Mouse (Mus musculus) MEL (cell line): Measurements from ENCODE around the gene Atp2a2. TPM values are rescaled to one million over a fixed set of nuclear protein-coding genes. Genes with fewer than 3 reads are reported as not detected.
A peak's percentile ranks its signal among the peaks of the same experiment; 100 is the strongest.

Experiments
- DNase-seq: peaks from one replicate; pipeline ENCODE4 v3.0.0; 2011; ENCODE audit warnings: low read depth, low spot score
- H3K27ac ChIP-seq: 2 replicates; pipeline ENCODE4 v1.5.1; 2012; ENCODE audit warnings: low read depth, mild to moderate bottlenecking, control low read depth, low read length, moderate library complexity; ENCODE audit not compliant: control insufficient read depth
- H3K27me3 ChIP-seq, 2 experiments: fragments of 150-350 bp in 1 of 2; sonication (generic) in 1 of 2; 2 replicates each; pipeline ENCODE4 v1.6.1; 2012; ENCODE audit warnings: low read length in 2 of 2, mild to moderate bottlenecking in 2 of 2, improper control_type of control experiment in 1 of 2, moderate library complexity in 1 of 2; ENCODE audit not compliant: insufficient read depth in 2 of 2, control insufficient read depth in 1 of 2
- H3K36me3 ChIP-seq, 2 experiments: 2 replicates each; pipeline ENCODE4 v1.6.1; 2012 to 2014; ENCODE audit warnings: low read length in 2 of 2, improper control_type of control experiment in 1 of 2, inconsistent platforms in 1 of 2, mild to moderate bottlenecking in 1 of 2; ENCODE audit not compliant: insufficient read depth in 2 of 2, control insufficient read depth in 1 of 2
- H3K4me1 ChIP-seq, 2 experiments: fragments of 150-350 bp in 1 of 2; sonication (generic) in 1 of 2; 2 replicates each; pipeline ENCODE4 v1.6.1; 2012; ENCODE audit warnings: low read length in 2 of 2, improper control_type of control experiment in 1 of 2, mild to moderate bottlenecking in 1 of 2; ENCODE audit not compliant: insufficient read depth in 2 of 2, control insufficient read depth in 1 of 2
- H3K4me3 ChIP-seq, 2 experiments: fragments of 150-350 bp in 1 of 2; sonication (generic) in 1 of 2; 2 replicates each; pipeline ENCODE4 v1.5.1; 2012; ENCODE audit warnings: low read depth in 2 of 2, low read length in 2 of 2, mild to moderate bottlenecking in 2 of 2, moderate library complexity in 2 of 2, control low read depth in 1 of 2, improper control_type of control experiment in 1 of 2; ENCODE audit not compliant: control insufficient read depth in 1 of 2, insufficient read depth in 1 of 2
- H3K79me2 ChIP-seq: 2 replicates; pipeline ENCODE4 v1.6.1; 2012; ENCODE audit warnings: mild to moderate bottlenecking, low read length, moderate library complexity; ENCODE audit not compliant: control insufficient read depth, poor library complexity, insufficient read depth
- H3K9ac ChIP-seq: 2 replicates; pipeline ENCODE4 v1.6.1; 2012; ENCODE audit warnings: low read depth, mild to moderate bottlenecking, control low read depth, low read length, moderate library complexity; ENCODE audit not compliant: control insufficient read depth, poor library complexity, severe bottlenecking
- H3K9me3 ChIP-seq: fragments of 150-350 bp; sonication (generic); replicated peaks from 2 replicates; pipeline ENCODE4 v1.6.1; 2012; ENCODE audit warnings: mild to moderate bottlenecking, low read length, improper control_type of control experiment, moderate library complexity; ENCODE audit not compliant: insufficient read depth
- BHLHE40 ChIP-seq: IDR thresholded peaks from 2 replicates; pipeline ENCODE4 v1.6.1; 2012; ENCODE audit warnings: low read depth, mild to moderate bottlenecking, inconsistent platforms, low read length, improper control_type of control experiment, borderline replicate concordance
- CHD1 ChIP-seq: IDR thresholded peaks from 2 replicates; pipeline ENCODE4 v1.6.1; 2012; ENCODE audit warnings: low read depth, mild to moderate bottlenecking, inconsistent platforms, low read length, improper control_type of control experiment
- E2F4 ChIP-seq: IDR thresholded peaks from 2 replicates; pipeline ENCODE4 v1.6.1; 2011; ENCODE audit warnings: low read depth, low read length, improper control_type of control experiment, borderline replicate concordance
- EP300 ChIP-seq, 2 experiments: IDR thresholded peaks; 2 replicates each; pipeline ENCODE4 v1.6.1; 2011; ENCODE audit warnings: improper control_type of control experiment in 2 of 2, low read length in 2 of 2, low read depth in 1 of 2, mild to moderate bottlenecking in 1 of 2
- ETS1 ChIP-seq: IDR thresholded peaks from 2 replicates; pipeline ENCODE4 v1.6.1; 2012; ENCODE audit warnings: low read depth, mild to moderate bottlenecking, inconsistent platforms, low read length, improper control_type of control experiment, moderate library complexity
- GABPA ChIP-seq: IDR thresholded peaks from 2 replicates; pipeline ENCODE4 v1.6.1; 2012; ENCODE audit warnings: low read depth, mild to moderate bottlenecking, inconsistent platforms, low read length, improper control_type of control experiment, moderate library complexity
- GATA1 ChIP-seq: IDR thresholded peaks from 2 replicates; pipeline ENCODE4 v1.6.1; 2011; ENCODE audit warnings: low read depth, low read length, improper control_type of control experiment
- HCFC1 ChIP-seq: IDR thresholded peaks from 2 replicates; pipeline ENCODE4 v1.6.1; 2012; ENCODE audit warnings: low read depth, mild to moderate bottlenecking, inconsistent platforms, low read length, improper control_type of control experiment, moderate library complexity
- KAT2A ChIP-seq: conservative IDR thresholded peaks from 2 replicates; pipeline ENCODE4 v1.6.1; 2012; ENCODE audit warnings: low read depth, low read length, improper control_type of control experiment, inconsistent platforms
- MAZ ChIP-seq: IDR thresholded peaks from 2 replicates; pipeline ENCODE4 v1.6.1; 2012; ENCODE audit warnings: low read depth, mild to moderate bottlenecking, inconsistent platforms, low read length, improper control_type of control experiment
- MXI1 ChIP-seq: IDR thresholded peaks from 2 replicates; pipeline ENCODE4 v1.6.1; 2011; ENCODE audit warnings: mild to moderate bottlenecking, low read depth, low read length, improper control_type of control experiment
- NELFE ChIP-seq: IDR thresholded peaks from 2 replicates; pipeline ENCODE4 v1.6.1; 2011; ENCODE audit warnings: low read depth, low read length, improper control_type of control experiment
- NRF1 ChIP-seq: IDR thresholded peaks from 2 replicates; pipeline ENCODE4 v1.6.1; 2014; ENCODE audit warnings: low read depth, mild to moderate bottlenecking, inconsistent platforms, low read length, improper control_type of control experiment, moderate library complexity; ENCODE audit not compliant: poor library complexity, insufficient read depth, severe bottlenecking
- POLR2A ChIP-seq, 2 experiments: IDR thresholded peaks; 2 replicates each; pipeline ENCODE4 v1.6.1; 2011 to 2012; ENCODE audit warnings: low read length in 2 of 2, mild to moderate bottlenecking in 2 of 2, control low read depth in 1 of 2, improper control_type of control experiment in 1 of 2, low read depth in 1 of 2, moderate library complexity in 1 of 2; ENCODE audit not compliant: control insufficient read depth in 1 of 2, insufficient read depth in 1 of 2, poor library complexity in 1 of 2
- POLR2AphosphoS2 ChIP-seq: IDR thresholded peaks from 2 replicates; pipeline ENCODE4 v1.6.1; 2011; ENCODE audit warnings: low read length, improper control_type of control experiment
- POLR2AphosphoS5 ChIP-seq: IDR thresholded peaks from 2 replicates; pipeline ENCODE4 v1.6.1; 2012; ENCODE audit warnings: low read depth, borderline replicate concordance, mild to moderate bottlenecking, inconsistent platforms, low read length, moderate library complexity, mixed read lengths
- RAD21 ChIP-seq: IDR thresholded peaks from 2 replicates; pipeline ENCODE4 v1.6.1; 2011; ENCODE audit warnings: mild to moderate bottlenecking, low read depth, low read length, improper control_type of control experiment
- RCOR1 ChIP-seq: IDR thresholded peaks from 2 replicates; pipeline ENCODE4 v1.6.1; 2012; ENCODE audit warnings: low read depth, mild to moderate bottlenecking, inconsistent platforms, low read length, improper control_type of control experiment
- SMC3 ChIP-seq: IDR thresholded peaks from 2 replicates; pipeline ENCODE4 v1.6.1; 2011; ENCODE audit warnings: low read depth, low read length, improper control_type of control experiment
- TBP ChIP-seq: IDR thresholded peaks from 2 replicates; pipeline ENCODE4 v1.8.0; 2011; ENCODE audit warnings: low read depth, low read length, improper control_type of control experiment
- UBTF ChIP-seq: IDR thresholded peaks from 2 replicates; pipeline ENCODE4 v1.6.1; 2012; ENCODE audit warnings: low read depth, mild to moderate bottlenecking, inconsistent platforms, low read length, improper control_type of control experiment, moderate library complexity, borderline replicate concordance; ENCODE audit not compliant: insufficient read depth
- ZC3H11A ChIP-seq: IDR thresholded peaks from 2 replicates; pipeline ENCODE4 v1.6.1; 2012; ENCODE audit warnings: low read depth, mild to moderate bottlenecking, inconsistent platforms, low read length, improper control_type of control experiment
- ZMIZ1 ChIP-seq: IDR thresholded peaks from 2 replicates; pipeline ENCODE4 v1.6.1; 2012; ENCODE audit warnings: low read depth, mild to moderate bottlenecking, inconsistent platforms, low read length, improper control_type of control experiment, moderate library complexity
- polyA plus RNA-seq, 2 experiments: library from polyadenylated mRNA; stranded (reverse) in 1 of 2; unstranded in 1 of 2; fragments of >175 nt in 1 of 2; fragments of >200 nt in 1 of 2; gene quantifications; 2 replicates each; pipeline versions ENCODE4 v1.2.1 to v1.2.4; 2012; ENCODE audit warnings: low replicate concordance in 2 of 2, low read depth in 1 of 2; ENCODE audit not compliant: insufficient read length in 2 of 2, insufficient read depth in 1 of 2, missing spikeins in 1 of 2
- total RNA-seq: library from RNA; depleted of rRNA; stranded (reverse); fragments of 300-350 nt; gene quantifications from 2 replicates; pipeline ENCODE4 v1.2.3, GENCODE M21; 2012

Atp2a2 gene
- total and polyA plus RNA-seq, 3 experiments, result 117 to 199 (median 176) TPM

- Histone ChIP-seq H3K9ac (peak overlapping the region; percentile 36), H3K4me1 (peaks cover 3 to 12% of the 10 kb centered on the region in 2 experiments; a peak in 3 of 4 replicates), H3K4me3 (peak overlapping the region; percentile 47 to 66), H3K79me2 (no peaks in the 10 kb centered on the region), H3K27me3 (no peaks in the 10 kb centered on the region), H3K9me3 (no peaks in the 10 kb centered on the region), H3K36me3 (peaks cover 0 to 5% of the 10 kb centered on the region in 2 experiments; a peak in 2 of 4 replicates), H3K27ac (no peak overlapping the region)
- TF ChIP-seq POLR2A (IDR thresholded peaks at IDR 0.05; ENCODE audit: control insufficient read depth in 1 of 2, insufficient read depth in 1 of 2, low read depth in 1 of 2, low read length in 2 of 2, poor library complexity in 1 of 2), result no peak
- TF ChIP-seq ETS1, result 0 out of 2 replicates have a peak, but pooled peaks have one; percentile 5
- TF ChIP-seq HCFC1, result 0 out of 2 replicates have a peak, but pooled peaks have one; percentile 14
- TF ChIP-seq EP300 (IDR thresholded peaks at IDR 0.05; ENCODE audit: low read depth in 1 of 2, low read length in 2 of 2), result 0 out of 4 replicates have a peak, but pooled peaks of 1 of the 2 experiments have one; percentile 4
- no peak for TF ChIP-seq RAD21
- TF ChIP-seq CHD1, result no peak
- no peak for TF ChIP-seq KAT2A
- TF ChIP-seq E2F4, result no peak
- TF ChIP-seq ZMIZ1, result no peak
- TF ChIP-seq BHLHE40, result 0 out of 2 replicates have a peak, but pooled peaks have one; percentile 9
- TF ChIP-seq MAZ, result 0 out of 2 replicates have a peak, but pooled peaks have one; percentile 21
- no peak for TF ChIP-seq GABPA
- DNase-seq, result peak; percentile 63
Measured at GRCm38 (mm10) chr5:122514127-122514521, 12.1 kb upstream of the Atp2a2 start.

GRCm38 (mm10) chr5:122513421-122514126, 11.5 kb upstream of the Atp2a2 start:
- H3K4me3 ChIP-seq, result peak overlapping the region; percentile 47 to 66
- H3K9ac ChIP-seq, result peak overlapping the region; percentile 36; the same call in 1 of the 2 replicates
- H3K36me3 ChIP-seq, result peaks cover 0 to 5% of the 10 kb centered on the region in 2 experiments; a peak in 2 of 4 replicates
- peak; percentile 44 for DNase-seq
- no peak overlapping the region for H3K27ac ChIP-seq
- H3K79me2 ChIP-seq, result no peaks in the 10 kb centered on the region
- H3K27me3 ChIP-seq, result no peaks in the 10 kb centered on the region
- TF ChIP-seq UBTF (no peak), POLR2AphosphoS5 (no peak), HCFC1 (no peak), POLR2AphosphoS2 (no peak), MAZ (0 out of 2 replicates have a peak, but pooled peaks have one; percentile 36), CHD1 (no peak), NELFE (no peak), SMC3 (no peak), NRF1 (no peak), EP300 (IDR thresholded peaks at IDR 0.05; ENCODE audit: low read depth in 1 of 2, low read length in 2 of 2) (0 out of 4 replicates have a peak, but pooled peaks of 1 of the 2 experiments have one; percentile 10), RCOR1 (peak; percentile 92), ZC3H11A (no peak), GABPA (no peak), GATA1 (peak; percentile 47; the same call in 1 of the 2 replicates), TBP (no peak), MXI1 (no peak)
- H3K4me1 ChIP-seq, result peaks cover 3 to 12% of the 10 kb centered on the region in 2 experiments; a peak in 3 of 4 replicates
- no peaks in the 10 kb centered on the region for H3K9me3 ChIP-seq
